Mouse (Mus musculus): ENCODE data around the gene Selenop.

Gene Selenop

DNA sequence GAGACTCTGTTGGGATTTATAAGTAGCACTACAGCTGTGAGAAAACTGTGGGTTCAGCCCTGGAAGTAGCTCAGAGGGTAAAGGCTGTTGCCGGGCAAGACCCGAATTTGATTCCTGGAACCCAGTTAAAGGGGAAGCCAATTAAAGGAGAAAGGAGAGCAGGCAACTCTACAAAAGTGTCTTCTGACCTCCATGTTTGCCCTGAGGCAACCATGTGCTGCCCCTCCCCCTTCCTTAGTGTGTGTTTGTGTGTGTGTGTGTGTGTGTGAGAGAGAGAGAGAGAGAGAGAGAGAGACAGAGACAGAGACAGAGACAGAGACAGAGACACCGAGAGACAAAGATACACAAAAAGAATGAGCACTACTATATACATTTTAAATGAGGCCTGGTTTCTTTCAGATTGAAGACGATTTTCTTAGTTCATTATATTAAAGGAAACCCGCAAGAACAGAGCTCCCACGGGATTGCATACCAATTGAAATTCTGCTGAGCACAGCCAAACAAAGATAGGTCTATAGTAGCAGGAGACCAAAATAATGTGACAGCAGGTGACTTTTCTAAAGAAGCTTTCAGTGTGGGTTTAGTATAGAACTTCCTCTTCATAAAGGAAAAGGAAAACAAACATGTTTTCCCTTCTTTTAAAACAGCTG, 1.8 kb downstream of the Selenop start:
- DNase-seq (ENCODE audit: extremely low read depth, low read depth, low spot score) = no peak

DNA sequence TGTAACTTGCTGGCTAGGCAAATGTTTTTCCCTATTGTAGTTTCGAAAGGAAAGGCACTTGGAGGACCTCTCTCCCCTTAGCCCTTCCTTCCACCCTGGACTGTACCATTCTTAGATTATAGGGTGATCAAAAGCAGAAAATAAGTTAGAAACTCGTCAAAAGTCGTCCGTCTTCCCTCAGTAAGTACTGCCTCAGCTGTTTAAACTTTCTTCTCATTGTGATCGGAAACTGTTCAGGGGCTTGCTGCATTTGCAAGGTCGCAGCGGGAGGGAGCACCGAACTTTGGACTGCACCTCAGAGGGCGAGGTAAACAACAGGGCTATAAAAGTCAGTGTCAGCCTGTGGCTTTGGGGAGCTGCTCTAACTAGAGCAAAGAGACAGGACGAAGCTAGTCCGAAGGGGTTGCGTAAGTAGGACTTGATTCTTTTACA, 2.3 kb downstream of the Selenop start:
- peak; percentile 61 for DNase-seq (ENCODE audit: extremely low read depth, low read depth, low spot score)

DNA sequence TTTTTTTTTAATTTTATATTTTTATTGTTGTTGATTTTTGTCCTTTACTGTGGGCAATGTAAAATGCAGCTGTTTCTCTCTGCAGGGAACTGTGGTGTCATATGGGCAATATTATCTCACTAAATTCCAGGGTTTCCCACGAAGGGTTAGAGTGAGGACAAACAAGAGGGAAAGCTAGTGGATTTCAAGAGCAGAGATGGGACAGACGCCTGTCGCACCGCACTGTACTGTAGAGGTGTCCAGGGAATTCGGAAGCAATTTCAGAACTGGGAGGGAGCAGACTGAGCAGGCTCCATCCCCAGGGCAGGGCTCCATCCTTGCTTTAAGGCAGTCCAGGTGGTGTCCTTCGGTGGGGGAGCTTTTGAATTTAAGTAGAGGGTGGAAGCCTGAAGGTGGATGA, 2.9 kb downstream of the Selenop start:
- no peak for DNase-seq (ENCODE audit: extremely low read depth, low read depth, low spot score)

DNA sequence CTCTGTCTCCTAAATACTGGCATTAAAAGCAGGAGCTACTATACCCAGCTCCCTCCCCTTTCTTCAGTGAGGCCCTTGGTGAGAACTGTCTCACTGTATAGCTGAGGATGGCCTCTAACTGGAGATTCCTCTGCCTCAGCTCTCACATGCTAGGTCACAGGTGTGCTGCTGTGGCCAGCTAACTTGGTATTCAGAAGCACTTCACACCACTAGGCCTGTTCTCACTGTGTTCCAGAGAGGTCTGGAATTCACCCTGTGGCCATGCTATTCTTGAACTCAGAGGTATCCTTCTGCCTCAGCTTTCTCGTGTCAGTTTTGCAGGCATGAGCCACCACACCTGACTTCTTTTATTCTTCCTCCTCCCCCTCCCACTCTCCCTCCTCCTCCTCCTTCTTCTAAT, 4.8 kb downstream of the Selenop start:
- no peak for DNase-seq (ENCODE audit: extremely low read depth, low read depth, low spot score)

DNA sequence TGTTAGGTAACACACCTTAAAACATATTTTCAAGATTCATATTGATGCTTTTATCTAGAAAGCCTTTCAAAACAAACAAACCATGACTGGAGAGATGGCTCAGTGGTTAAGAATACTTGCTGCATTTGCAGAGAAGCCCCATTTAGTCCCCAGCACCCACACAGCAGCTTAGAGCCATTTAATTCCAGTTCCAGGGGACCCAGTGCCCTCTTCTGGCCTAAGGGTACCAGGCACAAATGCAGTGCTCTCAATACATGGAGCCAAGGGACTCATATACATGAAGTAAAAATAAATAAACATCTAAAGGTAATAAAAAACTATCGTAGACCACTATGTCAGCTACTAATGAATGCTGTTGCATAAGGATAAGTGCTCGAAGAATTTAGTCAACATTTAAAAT, 9.0 kb downstream of the Selenop start:
- no peak for DNase-seq (ENCODE audit: extremely low read depth, low read depth, low spot score)

DNA sequence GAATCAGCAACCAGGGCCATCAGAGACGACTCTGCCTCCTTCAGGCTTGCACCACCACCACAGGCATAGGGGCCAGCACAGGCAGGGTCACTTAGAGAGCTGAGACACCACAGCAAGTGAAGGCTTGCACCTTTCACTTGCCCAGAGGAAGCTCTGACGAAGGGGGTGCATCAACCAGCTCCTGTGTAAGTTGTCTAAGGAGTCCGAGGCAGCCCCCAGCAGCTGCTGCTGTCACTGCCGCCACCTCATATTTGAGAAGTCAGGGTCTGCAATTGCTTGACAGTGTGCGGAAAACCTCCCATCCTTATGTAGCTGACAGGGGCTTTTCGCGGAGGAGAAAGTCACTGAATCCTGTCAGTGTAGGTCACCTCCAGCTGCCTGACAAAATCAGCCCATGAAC, 10.9 kb downstream of the Selenop start:
- DNase-seq (ENCODE audit: extremely low read depth, low read depth, low spot score) = no peak

DNA sequence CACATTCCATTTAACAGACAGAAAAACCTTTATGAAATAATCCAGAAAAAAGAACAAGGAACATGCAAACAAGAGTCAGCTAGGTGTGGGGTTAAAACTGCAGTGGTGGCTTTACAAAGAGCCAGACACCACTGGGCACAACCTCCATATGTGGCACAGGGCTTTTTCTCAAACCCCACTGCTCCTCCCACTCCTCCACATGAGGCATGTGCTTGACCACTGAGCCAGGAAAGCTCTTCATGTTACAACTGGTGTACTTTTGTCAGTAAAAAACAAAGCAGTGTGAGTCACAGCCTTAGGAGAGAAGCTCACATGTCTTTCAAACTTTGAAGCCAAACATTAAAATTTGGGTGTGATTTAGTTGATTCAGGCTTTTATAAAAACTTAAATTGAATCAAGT, 12.9 kb downstream of the Selenop start:
- no peak for DNase-seq (ENCODE audit: extremely low read depth, low read depth, low spot score)

DNA sequence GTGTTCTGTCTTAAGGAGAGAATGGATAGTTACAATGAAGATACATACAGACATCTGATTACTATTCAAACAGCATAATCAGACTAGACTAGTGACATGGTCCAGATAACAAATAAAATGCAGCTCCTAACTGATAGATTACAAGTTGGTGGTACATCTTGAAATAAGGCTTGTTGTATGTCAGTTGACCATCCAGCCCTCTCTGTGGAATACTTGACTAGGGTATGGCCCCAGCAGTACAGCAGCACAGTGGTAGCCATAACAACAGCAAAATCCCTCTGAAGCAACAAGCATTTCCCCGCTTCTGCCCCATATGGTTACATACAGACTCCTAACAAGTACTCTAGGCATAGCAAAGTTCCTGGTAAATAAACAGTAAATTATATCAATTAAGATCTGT, 13.4 kb downstream of the Selenop start:
- no peak for DNase-seq (ENCODE audit: extremely low read depth, low read depth, low spot score)

DNA sequence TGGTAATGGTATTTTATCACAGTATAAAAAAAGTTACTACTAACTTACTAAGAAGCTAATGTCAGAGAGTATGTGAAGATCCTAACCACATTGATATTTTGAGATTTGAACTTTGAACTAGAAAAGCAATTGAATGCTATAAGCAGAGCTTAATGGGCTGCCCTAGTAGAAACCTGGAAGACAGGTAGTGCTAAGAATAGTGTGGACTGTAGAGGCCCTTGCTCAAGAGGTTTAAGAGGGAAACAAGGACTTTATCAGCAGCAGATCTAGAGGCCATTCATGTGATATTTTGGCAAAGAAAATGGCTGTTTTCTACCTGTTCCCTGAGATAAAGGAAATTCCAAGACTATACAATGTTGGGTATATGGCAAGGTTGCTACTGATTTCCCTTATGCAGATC, 17.7 kb downstream of the Selenop start:
- no peak for DNase-seq (ENCODE audit: extremely low read depth, low read depth, low spot score)

DNA sequence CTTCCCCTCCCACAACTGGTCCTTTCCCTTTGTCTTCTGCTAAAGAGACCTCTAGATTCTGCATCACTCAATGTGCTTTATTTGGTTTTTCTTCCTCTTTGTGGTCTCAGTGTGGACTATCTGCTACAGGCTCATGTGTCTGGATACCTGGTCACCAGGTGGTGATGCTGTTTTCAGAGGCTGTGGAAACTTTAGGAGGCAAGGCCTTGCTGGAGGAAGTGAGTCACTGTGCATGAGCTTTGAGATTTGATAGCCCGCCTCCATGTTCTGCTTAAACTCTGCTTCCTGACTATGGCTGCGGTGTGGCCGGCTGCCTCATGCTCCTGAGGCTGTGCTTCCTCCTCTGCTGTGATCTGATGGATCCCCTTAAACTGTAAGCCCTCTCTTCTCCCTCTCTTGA, 22.1 kb downstream of the Selenop start:
- no peak for DNase-seq (ENCODE audit: extremely low read depth, low read depth, low spot score)

DNA sequence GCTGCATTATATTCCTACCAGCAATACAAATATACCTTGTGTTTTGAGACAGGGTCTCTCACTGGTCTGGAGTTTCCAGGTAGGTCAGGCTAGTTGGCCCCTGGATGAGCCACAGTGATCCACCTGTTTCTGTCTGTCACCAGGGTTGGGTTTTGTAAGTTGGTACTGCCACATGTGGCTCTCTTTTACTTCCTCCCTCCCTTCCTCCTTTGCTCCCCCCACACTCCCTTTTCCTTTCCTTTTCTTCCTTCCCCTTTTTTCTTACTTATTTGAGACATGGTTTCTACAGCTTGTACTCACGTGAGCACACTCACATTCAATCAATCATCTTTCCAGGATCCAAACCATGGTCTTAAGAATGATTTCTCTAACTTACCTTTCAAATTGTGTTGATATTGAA, 25.1 kb downstream of the Selenop start:
- DNase-seq (ENCODE audit: extremely low read depth, low read depth, low spot score) = no peak

DNA sequence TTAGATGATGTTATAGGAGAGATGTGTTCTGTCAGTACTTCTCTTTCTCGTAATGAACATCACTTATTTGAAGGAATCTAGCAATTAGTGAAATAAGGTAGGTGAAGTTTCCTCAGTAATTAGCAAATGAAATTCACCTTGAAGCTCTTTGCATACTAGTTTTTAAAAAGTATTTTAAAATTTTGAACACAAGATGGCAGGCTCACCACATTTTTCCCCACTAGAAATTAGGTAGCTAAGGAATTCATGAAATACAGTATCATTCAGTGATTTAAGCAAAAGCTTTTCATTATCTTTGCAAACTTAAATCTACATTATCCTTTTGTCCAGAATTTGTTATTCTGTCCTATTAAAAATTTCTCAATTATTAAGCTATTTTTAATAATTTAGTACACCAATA, 27.6 kb downstream of the Selenop start:
- DNase-seq (ENCODE audit: extremely low read depth, low read depth, low spot score) = no peak

DNA sequence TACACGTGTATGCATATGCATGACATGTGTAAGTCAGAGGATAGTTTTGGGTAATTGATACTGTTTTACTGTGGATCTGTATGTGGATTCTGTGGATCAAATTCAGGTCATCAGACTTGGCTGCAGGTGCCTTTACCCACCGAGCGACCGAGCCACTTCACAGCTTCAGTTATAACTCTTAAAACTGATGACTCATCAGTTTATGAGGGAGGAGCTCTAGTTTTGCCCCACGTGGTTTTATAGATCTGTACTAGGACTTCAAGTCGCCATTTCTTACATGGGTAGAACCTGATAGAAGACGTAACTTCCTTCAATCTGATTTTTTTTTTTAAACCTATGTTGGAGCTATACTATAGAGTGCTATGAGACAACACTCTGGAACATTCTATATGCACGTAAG, 29.3 kb downstream of the Selenop start:
- DNase-seq (ENCODE audit: extremely low read depth, low read depth, low spot score) = no peak

DNA sequence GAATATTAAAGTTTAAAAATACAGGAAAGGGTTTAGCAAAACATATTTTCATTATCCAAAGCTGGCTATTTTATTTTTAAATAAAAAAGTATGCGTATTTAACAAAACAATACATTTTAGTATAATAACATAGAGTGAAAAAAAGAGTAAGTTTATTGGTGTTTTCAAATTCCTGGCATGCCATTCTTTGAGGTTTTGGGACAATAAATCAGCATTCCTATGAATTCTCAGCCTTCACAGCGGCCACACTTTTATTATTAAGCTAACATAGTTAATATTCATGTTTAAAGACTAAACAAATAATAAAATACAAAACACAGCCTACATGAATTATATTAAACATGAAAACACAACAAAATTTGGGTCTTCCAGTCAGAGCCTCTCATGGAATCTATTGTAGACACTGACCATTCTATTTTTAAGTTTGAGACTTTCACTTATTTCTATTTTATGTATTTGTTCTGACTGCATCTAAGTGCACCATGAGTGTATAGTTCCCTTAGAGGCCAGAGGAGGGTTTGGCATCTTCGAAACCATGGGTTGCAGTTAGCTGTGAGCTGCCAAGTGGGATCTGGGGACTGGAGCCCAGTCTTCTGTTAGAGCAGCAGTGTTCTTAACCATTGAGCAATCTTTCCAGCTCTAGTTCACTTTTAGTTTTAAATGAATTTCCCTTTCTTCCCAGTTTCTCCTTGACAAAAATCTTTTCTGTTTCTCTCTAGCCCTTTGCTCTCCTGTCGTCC, 32.2 kb downstream of the Selenop start:
- no peak for DNase-seq (ENCODE audit: extremely low read depth, low read depth, low spot score)

DNA sequence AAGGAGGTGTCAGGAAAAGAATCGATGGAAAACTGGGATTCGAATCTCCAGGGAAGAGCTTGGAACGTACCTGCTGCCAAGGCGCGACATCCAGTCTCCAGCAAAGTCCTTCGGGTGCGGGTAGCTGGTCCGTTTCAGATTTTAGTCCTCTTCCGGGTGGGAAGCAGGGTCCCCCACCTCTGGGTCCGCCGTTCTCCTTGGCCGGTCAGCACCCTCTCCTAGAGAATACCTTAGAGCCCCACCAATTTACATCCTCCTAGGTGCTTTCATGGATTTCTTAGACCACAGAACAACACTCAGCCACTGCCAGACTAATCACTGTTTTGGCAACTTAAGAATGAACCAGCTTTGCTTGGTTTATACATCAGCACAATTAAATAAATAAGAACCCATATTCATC, 35.1 kb downstream of the Selenop start, which contains the start of gene Ccdc152:
TSS of gene Ccdc152 (minus strand) at position 101 of the 400 bp plus-strand sequence.
- no peak for DNase-seq (ENCODE audit: extremely low read depth, low read depth, low spot score)

DNA sequence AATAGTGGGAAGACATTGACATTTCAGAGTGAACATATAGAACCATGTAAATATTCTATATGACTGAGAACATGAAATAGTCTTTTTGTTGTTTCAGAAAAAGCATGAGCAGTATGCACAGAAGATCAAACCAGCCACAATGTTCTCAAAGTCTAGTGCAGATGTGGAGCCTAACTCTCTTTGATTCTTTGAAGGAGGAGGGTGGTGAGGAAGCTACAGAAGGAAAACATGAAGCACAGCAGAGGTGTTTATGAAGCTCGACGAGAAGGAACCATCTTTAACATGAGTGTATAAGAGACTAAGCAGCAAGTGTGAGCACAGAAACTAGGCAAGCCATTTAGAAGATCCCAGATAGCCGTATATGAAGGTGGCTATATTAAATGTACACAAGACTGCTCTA, 41.5 kb downstream of the Selenop start:
- DNase-seq (ENCODE audit: extremely low read depth, low read depth, low spot score) = no peak

DNA sequence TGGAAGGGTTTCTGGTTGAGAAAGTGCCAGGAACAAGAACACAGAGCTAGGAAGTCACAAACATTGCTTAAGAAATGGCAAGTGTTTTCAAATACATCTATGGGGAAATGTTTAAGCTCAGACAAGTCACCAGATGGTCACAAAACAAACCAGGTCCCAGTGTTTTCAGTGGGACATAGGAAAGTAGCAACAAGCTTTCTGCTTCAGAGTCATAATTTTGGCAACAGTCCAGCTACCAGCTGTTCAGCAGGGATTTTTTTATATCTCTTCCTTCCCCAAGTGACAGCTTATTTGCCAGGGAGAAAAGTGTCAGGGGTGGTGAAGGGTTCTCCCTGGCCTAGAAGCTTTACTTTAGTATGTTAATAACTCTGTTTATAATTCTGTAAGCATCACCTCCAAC, 44.6 kb downstream of the Selenop start:
- DNase-seq (ENCODE audit: extremely low read depth, low read depth, low spot score) = peak; percentile 8

DNA sequence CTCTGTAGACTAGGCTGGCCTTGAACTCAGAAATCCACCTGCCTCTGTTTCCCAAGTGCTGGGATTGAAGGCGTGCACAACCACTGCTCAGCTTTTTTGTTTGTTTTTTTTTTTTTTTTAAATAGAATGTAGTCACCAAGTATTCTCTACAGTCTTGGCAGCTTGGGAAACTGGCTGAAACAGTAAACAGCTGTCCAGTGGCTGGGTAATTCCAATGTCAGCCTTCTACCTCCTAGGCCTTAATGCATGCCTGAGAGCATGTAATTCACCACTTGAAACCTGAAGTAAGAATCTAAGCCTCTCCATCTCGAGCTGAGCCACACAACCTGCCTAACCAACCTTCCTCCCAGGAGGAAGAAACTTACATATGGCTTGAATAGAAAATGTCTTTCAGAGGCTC, 48.3 kb downstream of the Selenop start:
- DNase-seq (ENCODE audit: extremely low read depth, low read depth, low spot score) = no peak

DNA sequence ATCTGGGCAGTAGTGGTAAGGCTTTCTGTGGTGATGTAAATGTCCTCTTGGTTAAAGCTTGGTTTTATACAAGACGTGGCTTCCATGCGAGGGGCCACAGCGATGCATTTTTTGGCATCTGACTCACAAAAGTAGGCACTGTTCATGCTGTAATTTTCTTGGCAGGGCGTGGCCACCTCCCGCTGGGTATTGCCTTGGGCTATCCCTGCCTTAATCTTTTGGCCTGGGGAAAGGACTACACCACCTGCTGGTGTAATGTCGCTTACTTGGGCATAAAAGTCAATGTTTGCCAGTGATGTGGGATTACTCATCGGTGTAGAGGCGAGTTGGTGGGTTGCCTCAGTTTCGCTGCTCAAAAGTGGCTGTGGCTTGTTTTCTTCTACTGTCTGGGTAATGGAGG, 51.6 kb downstream of the Selenop start:
- DNase-seq (ENCODE audit: extremely low read depth, low read depth, low spot score) = no peak

DNA sequence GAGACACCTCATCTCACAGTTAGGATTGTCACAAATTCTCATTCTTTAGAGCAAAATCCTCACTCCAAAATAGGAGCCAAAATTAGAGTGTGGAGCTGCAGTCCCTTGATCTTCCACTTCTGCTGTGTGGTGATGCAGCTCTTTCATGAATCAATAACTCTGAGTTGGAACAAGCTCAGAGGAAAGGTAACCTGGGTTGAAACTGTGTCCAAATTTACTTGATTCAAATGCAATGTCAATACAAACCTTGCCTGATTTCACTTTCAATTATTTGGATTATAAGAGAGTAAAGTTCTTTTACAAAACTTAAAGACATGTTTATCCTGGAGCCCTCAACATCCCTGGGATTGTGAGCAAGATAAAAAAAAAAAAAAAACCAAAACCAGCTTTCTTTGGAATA, 54.7 kb downstream of the Selenop start:
- DNase-seq (ENCODE audit: extremely low read depth, low read depth, low spot score) = no peak
